Mouse (Mus musculus) liver, embryonic 15.5 days (tissue): ENCODE data around the gene Mri1. TPM values are rescaled to one million over a fixed set of nuclear protein-coding genes. Genes with fewer than 3 reads are reported as not detected.

ENCODE experiments used
- ATAC-seq: fragments of 200-750 bp; cut with Nextera tagmentation; 2 replicates; pipeline ENCODE4 v1.8.0; 2017; ENCODE audit warnings: moderate number of reproducible peaks, mild to moderate bottlenecking, moderate library complexity; ENCODE audit not compliant: insufficient read depth
- H3K27ac ChIP-seq: fragments of 300-500 bp; sonication (generic); replicated peaks from 2 replicates; pipeline ENCODE4 v1.5.1; 2015; ENCODE audit warnings: mild to moderate bottlenecking, inconsistent platforms
- H3K27me3 ChIP-seq: fragments of 300-500 bp; sonication (generic); 2 replicates; pipeline ENCODE4 v1.6.1; 2015; ENCODE audit warnings: mild to moderate bottlenecking, inconsistent platforms
- H3K36me3 ChIP-seq: fragments of 300-500 bp; sonication (generic); replicated peaks from 2 replicates; pipeline ENCODE4 v1.6.1; 2015; ENCODE audit warnings: moderate library complexity, mild to moderate bottlenecking, inconsistent platforms
- H3K4me1 ChIP-seq: fragments of 300-500 bp; sonication (generic); replicated peaks from 2 replicates; pipeline ENCODE4 v1.6.1; 2015; ENCODE audit warnings: inconsistent platforms
- H3K4me2 ChIP-seq: fragments of 300-500 bp; sonication (generic); 2 replicates; pipeline ENCODE4 v1.6.1; 2015; ENCODE audit warnings: moderate library complexity, mild to moderate bottlenecking, inconsistent platforms
- H3K4me3 ChIP-seq: fragments of 300-500 bp; sonication (generic); replicated peaks from 2 replicates; pipeline ENCODE4 v1.5.1; 2015; ENCODE audit warnings: mild to moderate bottlenecking, inconsistent platforms
- H3K9ac ChIP-seq: fragments of 300-500 bp; sonication (generic); 2 replicates; pipeline ENCODE4 v1.6.1; 2015; ENCODE audit warnings: moderate library complexity, mild to moderate bottlenecking, inconsistent platforms
- H3K9me3 ChIP-seq: fragments of 300-500 bp; sonication (generic); replicated peaks from 2 replicates; pipeline ENCODE4 v1.6.1; 2016; ENCODE audit warnings: inconsistent platforms
- WGBS: fragments of 180-500 bp; shearing (Covaris S2); methylation state at CpG from one replicate; pipeline ENCODE4 v1.1.7; 2015; ENCODE audit warnings: mixed read lengths; ENCODE audit not compliant: insufficient replicate concordance; 5-methylcytosine and 5-hydroxymethylcytosine counted together
- polyA plus RNA-seq: library from polyadenylated mRNA; unstranded; fragments of >200 nt; fragmentation: Nextera tagmentation; extraction: Ambion mirVana; gene quantifications from 2 replicates; pipeline ENCODE4 v1.2.1, GENCODE M21; 2015

Gene Mri1
- polyA plus RNA-seq, 1 experiment from 2014 or later: 28.6 TPM

DNA sequence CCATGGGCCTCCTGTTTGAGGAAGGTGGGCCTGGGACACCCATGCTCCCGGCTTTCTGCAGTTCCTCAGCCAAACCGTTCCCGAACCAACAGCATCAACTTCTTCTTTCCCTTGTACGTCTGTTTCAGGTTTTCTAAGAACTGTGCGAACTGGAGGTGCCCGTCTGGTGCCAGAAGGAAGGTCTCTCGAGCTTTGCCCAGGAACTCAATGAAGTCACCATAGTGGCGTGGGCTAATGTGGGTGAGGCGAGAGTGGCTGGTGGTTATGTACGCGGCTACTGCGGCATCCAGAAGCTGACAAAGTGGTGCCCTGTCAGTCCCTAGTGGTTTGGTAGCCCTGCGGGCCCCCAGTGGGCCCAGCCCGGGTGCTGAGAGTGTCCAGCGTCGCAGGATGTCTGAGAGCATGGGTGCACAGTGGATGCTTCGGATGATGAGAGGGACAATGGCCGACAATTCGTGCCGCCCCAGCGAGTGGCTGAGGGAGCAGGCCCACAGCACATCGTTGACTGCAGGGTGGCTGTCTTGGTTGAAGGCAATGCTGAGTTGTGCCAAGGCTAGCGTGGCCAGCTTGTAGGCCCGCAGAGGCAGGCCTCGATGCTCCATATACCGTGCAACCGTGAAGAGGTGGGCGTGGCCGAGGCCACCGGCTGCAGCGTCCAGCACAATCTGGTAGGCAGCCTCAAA lies 45.1 kb downstream of the Mri1 start:
- Histone ChIP-seq H3K27ac (no peak overlapping the region), H3K36me3 (peaks cover 14% of the 10 kb centered on the region), H3K4me3 (no peak overlapping the region), H3K9ac (no peak overlapping the region), H3K9me3 (no peaks in the 10 kb centered on the region), H3K27me3 (no peaks in the 10 kb centered on the region), H3K4me1 (peaks cover 28% of the 10 kb centered on the region), H3K4me2 (no peak overlapping the region)
- ATAC-seq: no peak
- 80% methylated on average over 31 of the region's 31 CpGs for WGBS

DNA sequence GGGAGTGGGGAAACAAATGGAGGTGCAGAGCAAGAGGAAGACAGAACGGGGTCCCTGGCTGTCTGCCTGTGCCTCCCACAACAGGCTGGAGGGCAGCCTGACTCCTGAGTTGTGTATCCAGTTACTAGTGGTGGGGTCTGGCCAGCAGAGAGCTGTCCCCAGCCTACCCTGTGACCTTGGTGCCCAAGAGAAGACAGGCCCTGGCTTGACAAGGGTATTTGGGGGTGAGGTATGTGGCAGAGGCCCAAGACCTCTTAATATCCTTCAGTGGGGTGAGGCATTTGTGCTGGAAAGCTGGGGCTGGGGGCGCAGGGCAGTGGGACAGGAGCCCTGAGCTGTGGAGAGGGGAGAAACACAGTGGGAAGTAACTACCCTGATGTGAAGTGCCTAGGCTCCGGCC lies 45.9 kb downstream of the Mri1 start:
- no peaks in the 10 kb centered on the region for H3K27me3 ChIP-seq
- no peak overlapping the region for H3K9ac ChIP-seq
- no peak overlapping the region for H3K4me3 ChIP-seq
- no peak overlapping the region for H3K4me2 ChIP-seq
- H3K9me3 ChIP-seq: no peaks in the 10 kb centered on the region
- H3K27ac ChIP-seq: no peak overlapping the region
- WGBS: 75% methylated on average over 3 of the region's 3 CpGs
- peaks cover 28% of the 10 kb centered on the region for H3K4me1 ChIP-seq
- peaks cover 17% of the 10 kb centered on the region for H3K36me3 ChIP-seq
- no peak for ATAC-seq

DNA sequence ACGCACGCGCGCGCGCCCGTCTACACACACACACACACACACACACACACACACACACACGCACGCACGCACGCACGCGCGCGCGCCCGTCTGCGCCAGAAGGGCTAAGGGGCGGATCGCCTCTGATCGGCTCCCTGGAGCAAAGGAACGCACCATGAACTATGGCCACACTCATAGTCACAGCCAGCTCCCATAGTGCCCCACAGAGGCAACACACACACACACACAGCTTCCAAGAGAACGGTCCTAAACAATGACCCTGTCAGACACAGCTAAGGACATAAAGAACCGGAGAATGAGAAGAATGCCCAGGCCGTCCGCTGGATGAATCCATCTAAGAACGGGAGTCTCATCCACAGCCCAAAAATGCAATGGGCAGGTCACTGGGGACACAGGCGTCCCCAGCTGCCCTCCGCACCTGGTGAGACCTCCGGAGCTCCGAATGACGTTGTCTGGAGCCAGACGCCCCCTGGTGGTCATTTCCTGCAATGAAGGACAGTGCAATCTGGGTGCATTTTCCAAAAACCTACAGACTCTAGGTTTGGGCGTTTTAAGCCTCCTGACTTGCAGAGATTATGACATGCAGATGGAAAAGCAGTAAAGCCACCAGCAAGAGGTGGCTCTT lies 46.8 kb downstream of the Mri1 start:
- ATAC-seq: no peak; the same call in 1 of the 2 replicates
- Histone ChIP-seq H3K9me3 (no peaks in the 10 kb centered on the region), H3K4me2 (peak overlapping the region; percentile 28; the same call in 1 of the 2 replicates), H3K27ac (no peak overlapping the region), H3K9ac (no peak overlapping the region), H3K36me3 (peaks cover 14% of the 10 kb centered on the region), H3K27me3 (no peaks in the 10 kb centered on the region), H3K4me3 (no peak overlapping the region), H3K4me1 (peaks cover 28% of the 10 kb centered on the region)
- 60% methylated on average over 34 of the region's 34 CpGs for WGBS

DNA sequence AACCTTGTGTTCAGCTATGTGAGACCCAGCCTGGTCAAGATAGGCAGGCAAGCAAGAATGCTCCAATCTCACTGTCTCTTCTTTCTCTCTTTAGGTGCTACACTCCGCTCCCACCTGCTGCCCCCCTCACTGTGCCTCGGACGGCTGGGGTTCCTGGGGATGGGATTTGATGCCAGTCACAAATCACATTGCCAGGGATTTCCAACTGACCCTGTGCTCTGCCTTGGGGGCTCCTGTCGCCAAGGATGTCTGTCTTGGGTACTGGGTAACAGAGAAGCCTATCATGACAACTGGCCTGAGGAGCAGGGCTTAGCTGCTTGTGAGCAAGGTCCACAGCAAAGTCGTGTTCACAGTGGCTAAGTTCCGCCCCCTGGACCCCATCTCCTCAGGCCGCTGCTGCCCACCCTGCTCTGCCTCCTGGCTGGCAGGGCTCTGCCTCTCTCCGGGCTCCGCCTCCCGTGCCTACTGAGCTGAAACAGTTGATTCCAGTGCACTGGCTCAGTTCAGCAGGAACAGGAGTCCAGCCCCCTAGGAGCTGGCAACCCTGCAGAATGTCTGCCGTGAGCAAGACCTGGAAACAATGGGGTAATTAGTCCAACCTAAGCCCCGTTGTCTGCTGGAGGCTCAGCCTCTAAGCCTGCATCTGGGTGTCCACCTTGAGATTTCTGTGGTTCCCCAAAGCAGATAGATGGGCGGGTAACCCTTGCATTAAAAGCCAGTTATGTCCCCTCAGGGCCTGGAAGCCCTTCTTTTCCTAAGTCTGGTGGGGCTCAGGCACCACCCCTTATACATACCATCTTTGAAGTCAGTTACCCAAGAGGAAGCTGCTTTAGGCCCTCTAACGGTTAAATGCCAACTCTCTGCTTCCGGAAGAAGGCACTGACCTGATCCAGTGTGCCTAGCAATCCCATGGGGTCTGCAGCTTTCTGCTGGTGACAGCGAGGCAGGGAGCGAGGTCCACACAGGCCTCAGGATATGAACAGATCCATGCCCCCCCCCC lies 48.4 kb downstream of the Mri1 start:
- Histone ChIP-seq H3K27me3 (peaks cover 6% of the 10 kb centered on the region), H3K27ac (peak overlapping the region; percentile 64), H3K9ac (no peak overlapping the region), H3K4me3 (no peak overlapping the region), H3K4me1 (peaks cover 33% of the 10 kb centered on the region), H3K36me3 (peaks cover 14% of the 10 kb centered on the region; the same call in 1 of the 2 replicates), H3K9me3 (no peaks in the 10 kb centered on the region), H3K4me2 (peak overlapping the region; percentile 29; the same call in 1 of the 2 replicates)
- ATAC-seq: no peak
- 43% methylated on average over 17 of the region's 17 CpGs for WGBS

DNA sequence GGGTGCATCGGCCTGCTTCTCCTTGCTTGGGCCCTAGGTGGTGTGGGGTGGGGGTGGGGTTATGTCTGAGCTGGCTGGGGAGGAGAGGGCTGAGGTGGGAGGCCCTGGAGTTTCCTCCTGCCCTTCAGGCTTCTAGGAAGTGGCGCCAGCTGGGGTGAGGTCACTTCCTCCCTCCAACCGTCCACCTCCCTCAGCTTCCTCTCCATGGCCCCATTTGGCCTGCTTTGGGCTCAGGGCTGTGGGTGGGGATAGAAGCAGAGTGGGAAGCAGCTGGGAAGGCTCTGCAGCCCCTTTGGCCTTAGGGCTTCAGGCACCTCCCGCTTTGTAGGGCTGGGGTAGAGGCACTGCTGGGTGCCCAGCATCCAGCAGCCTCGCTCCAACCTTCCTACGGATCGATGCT lies 49.3 kb downstream of the Mri1 start:
- 31% methylated on average over 7 of the region's 7 CpGs for WGBS
- peak; percentile 14; the same call in 1 of the 2 replicates for ATAC-seq
- H3K4me2 ChIP-seq: peak overlapping the region; percentile 29
- peak overlapping the region; percentile 64 for H3K27ac ChIP-seq
- H3K9ac ChIP-seq: no peak overlapping the region
- H3K9me3 ChIP-seq: no peaks in the 10 kb centered on the region
- H3K27me3 ChIP-seq: peaks cover 15% of the 10 kb centered on the region
- H3K4me1 ChIP-seq: peaks cover 42% of the 10 kb centered on the region
- H3K4me3 ChIP-seq: no peak overlapping the region
- peaks cover 14% of the 10 kb centered on the region; the same call in 1 of the 2 replicates for H3K36me3 ChIP-seq

DNA sequence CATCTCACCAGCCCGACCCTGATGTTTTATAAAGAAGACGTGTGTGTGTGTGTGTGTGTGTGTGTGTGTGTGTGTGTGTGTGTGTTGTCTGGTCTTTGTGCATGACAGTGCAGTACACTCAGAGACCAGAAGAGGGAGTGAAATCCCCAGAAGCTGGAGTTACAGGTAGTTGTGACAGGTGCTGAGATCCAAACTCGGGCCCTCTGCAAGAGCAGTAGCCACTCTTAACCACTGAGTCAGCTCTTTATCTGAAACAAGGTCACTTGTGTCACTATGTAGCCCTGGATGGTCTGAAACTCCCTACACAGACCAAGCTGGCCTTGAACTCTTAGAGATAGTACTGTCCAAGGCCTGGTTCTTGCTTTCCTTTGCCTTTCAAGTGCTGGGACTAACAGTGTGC lies 50.5 kb downstream of the Mri1 start:
- Histone ChIP-seq H3K9ac (no peak overlapping the region), H3K4me2 (no peak overlapping the region), H3K4me1 (peaks cover 52% of the 10 kb centered on the region), H3K9me3 (no peaks in the 10 kb centered on the region), H3K4me3 (no peak overlapping the region), H3K36me3 (peaks cover 4% of the 10 kb centered on the region; the same call in 1 of the 2 replicates), H3K27me3 (peaks cover 26% of the 10 kb centered on the region), H3K27ac (no peak overlapping the region)
- WGBS: 74% methylated on average over 3 of the region's 3 CpGs
- ATAC-seq: no peak

DNA sequence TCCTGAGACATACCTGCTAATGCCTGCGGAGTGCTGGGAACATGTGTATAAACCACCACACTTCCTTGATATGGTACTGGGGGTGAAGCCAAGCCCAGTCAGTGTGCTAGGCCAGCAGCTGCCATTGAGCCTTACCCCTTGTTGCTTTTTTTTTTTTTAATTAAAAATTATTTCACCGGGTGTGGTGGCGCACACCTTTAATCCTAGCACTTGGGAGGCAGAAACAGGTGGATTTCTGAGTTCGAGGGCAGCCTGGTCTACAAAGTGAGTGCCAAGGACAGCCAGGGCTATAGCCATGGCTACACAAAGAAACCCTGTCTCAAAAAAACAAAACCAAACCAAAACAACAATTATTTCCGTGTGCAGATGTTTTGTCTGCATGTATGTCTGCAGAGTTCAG lies 52.1 kb downstream of the Mri1 start:
- Histone ChIP-seq H3K4me1 (peaks cover 63% of the 10 kb centered on the region), H3K9ac (no peak overlapping the region), H3K4me3 (no peak overlapping the region), H3K36me3 (peaks cover 4% of the 10 kb centered on the region; the same call in 1 of the 2 replicates), H3K27me3 (peaks cover 42% of the 10 kb centered on the region), H3K9me3 (no peaks in the 10 kb centered on the region), H3K4me2 (no peak overlapping the region), H3K27ac (no peak overlapping the region)
- ATAC-seq: no peak
- 66% methylated on average over 5 of the region's 5 CpGs for WGBS

DNA sequence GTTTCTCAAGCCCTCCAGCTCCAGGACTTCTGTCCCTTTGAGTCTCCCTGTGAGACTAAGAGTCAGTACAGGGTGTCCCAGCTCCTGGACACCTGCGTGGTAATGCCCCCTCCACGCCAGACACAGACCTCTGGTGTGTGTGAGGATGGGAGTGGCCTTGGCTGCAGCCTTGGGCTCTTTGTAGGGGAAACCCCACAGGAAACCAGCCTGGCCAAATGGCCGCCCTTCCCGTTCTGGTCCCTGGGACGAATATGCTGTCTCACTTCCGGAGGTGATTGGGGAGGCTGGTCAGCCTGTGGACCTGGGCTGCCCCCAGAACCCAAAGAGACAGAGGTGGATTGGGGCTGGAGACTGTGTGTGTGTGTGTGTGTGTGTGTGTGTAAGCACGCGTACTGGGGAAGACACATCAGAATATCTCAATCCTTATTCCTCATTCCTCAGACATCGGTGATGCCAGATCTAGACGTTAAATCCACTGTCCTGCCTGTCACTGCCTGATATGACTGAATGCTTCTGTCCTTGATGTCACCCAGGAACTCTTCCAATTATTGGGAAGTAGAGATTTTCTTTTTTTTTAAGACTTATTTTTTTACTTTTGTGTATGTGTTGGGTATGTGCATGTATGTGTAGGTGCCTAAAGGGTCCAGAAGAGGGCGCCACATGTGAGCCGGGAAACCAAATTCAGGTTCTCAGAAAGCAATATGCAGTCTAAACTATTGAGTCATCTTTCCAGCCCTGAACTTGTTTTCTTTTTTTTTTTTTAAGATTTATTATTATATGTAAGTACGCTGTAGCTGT lies 53.0 kb downstream of the Mri1 start:
- WGBS: 23% methylated on average over 13 of the region's 13 CpGs
- peak overlapping the region; percentile 62 for H3K4me3 ChIP-seq
- H3K27me3 ChIP-seq: peaks cover 50% of the 10 kb centered on the region
- H3K36me3 ChIP-seq: peaks cover 4% of the 10 kb centered on the region; the same call in 1 of the 2 replicates
- peak overlapping the region; percentile 75 for H3K4me2 ChIP-seq
- H3K9ac ChIP-seq: peak overlapping the region; percentile 19
- peaks cover 65% of the 10 kb centered on the region for H3K4me1 ChIP-seq
- peak; percentile 23; the same call in 1 of the 2 replicates for ATAC-seq
- H3K9me3 ChIP-seq: no peaks in the 10 kb centered on the region
- peak overlapping the region; percentile 77 for H3K27ac ChIP-seq

DNA sequence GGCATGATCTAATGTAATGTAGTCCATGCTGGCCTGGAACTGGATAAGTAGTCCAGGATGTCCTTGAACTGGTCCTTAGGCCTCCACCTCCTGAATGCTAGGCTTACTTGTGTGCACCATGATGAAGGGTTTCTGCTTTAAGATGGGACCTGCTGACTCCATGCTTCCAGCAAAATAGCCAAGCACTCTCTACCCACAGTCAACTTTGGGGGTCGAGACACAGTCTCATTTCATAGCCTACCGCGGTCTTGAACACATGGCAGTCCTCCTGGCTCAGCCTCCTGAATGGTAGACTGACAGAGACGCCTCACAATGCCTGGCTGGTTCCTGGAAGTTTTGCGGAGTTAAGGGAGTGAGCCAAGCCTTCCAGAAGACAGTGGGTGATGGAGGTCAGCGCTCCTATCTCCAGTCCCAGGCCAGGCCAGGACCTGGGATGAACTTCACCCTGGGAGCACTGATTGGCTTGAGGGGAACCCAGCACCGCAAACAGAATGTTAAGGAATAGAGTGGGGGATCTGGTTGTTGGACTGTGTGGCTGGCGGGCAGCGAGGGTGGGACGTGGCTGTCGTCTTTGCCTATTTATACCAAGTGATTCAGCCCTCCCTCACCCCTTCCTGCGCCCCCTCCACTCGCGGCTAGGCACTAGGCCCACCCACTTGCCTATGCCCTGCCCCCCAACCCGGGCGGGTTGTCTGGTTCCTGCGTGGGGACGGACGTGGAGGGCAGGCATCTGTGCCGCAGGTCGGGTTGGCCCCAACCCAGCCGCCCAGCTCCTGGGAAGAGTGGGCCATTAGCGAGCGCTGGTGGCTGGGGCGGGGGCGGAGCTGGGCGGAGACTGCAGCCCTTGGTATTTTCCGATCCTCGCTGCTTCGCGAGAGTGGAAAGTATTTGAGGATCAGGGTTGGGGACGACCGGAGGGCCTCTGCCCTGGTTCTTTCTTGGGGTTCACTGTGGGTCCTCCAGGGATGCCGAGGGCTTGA lies 53.9 kb downstream of the Mri1 start:
- Histone ChIP-seq H3K4me1 (peaks cover 66% of the 10 kb centered on the region), H3K4me3 (peak overlapping the region; percentile 62), H3K9me3 (no peaks in the 10 kb centered on the region), H3K36me3 (peaks cover 4% of the 10 kb centered on the region; the same call in 1 of the 2 replicates), H3K27me3 (peaks cover 50% of the 10 kb centered on the region), H3K27ac (peak overlapping the region; percentile 77), H3K4me2 (peak overlapping the region; percentile 75), H3K9ac (peak overlapping the region; percentile 19)
- WGBS: 5% methylated on average over 34 of the region's 34 CpGs
- peak; percentile 37; the same call in 1 of the 2 replicates for ATAC-seq
